Mouse (Mus musculus): ENCODE measurements at regions not wholly inside any gene's neighbourhood (a gene's known extent, or its start where the extent isn't known, plus 50 kb on each side); places are given as distances from the start of the nearest gene placed in this dataset.

- Histone ChIP-seq H3K27ac (ENCODE audit: insufficient read depth, low read depth, low read length, poor library complexity, severe bottlenecking) (no peak overlapping the region), H3K4me1 (ENCODE audit: control insufficient read depth in 2 of 2, insufficient read depth in 2 of 2, low read length in 2 of 2, poor library complexity in 1 of 2) (no peaks in the 10 kb centered on the region)
- in situ Hi-C loops (cut with MboI; ENCODE audit: low sequenced_read_pairs in 2 of 2, unreplicated experiment in 2 of 2) = no loop called here
Measured at GRCm38 (mm10) chr6:127375144-127375529, 71.5 kb upstream of the Parp11 start.

GRCm38 (mm10) chr6:127375711-127376199, 70.9 kb upstream of the Parp11 start:
- H3K9ac ChIP-seq (ENCODE audit: insufficient read depth, low read depth, low read length, poor library complexity, severe bottlenecking) = no peak overlapping the region
- H3K9me3 ChIP-seq (ENCODE audit: control insufficient read depth, insufficient read depth, low read depth, low read length) = no peaks in the 10 kb centered on the region
- DNase-seq (ENCODE audit: low read depth, low spot score) = no peak
- no peaks in the 10 kb centered on the region for H3K4me1 ChIP-seq (ENCODE audit: control insufficient read depth in 2 of 2, insufficient read depth in 2 of 2, low read length in 2 of 2, poor library complexity in 1 of 2)
- in situ Hi-C loops (cut with MboI; ENCODE audit: low sequenced_read_pairs in 2 of 2, unreplicated experiment in 2 of 2) = no loop called here
- no peak overlapping the region for H3K27ac ChIP-seq (ENCODE audit: insufficient read depth, low read depth, low read length, poor library complexity, severe bottlenecking)
- no peaks in the 10 kb centered on the region for H3K36me3 ChIP-seq (ENCODE audit: control insufficient read depth, insufficient read depth, low read length, poor library complexity, severe bottlenecking)
- TF ChIP-seq ZC3H11A (IDR thresholded peaks at IDR 0.05; ENCODE audit: borderline replicate concordance, low read depth, low read length) (no peak), HCFC1 (IDR thresholded peaks at IDR 0.05; ENCODE audit: borderline replicate concordance, insufficient read depth, low read length) (no peak)
- H3K4me3 ChIP-seq (ENCODE audit: insufficient read depth in 1 of 2, low read depth in 1 of 2, low read length in 2 of 2, poor library complexity in 1 of 2, severe bottlenecking in 1 of 2) = no peak overlapping the region

More at GRCm38 (mm10) chr6:127375144-127375529, 71.5 kb upstream of the Parp11 start:
- Histone ChIP-seq H3K9ac (ENCODE audit: insufficient read depth, low read depth, low read length, poor library complexity, severe bottlenecking) (no peak overlapping the region), H3K4me3 (ENCODE audit: insufficient read depth in 1 of 2, low read depth in 1 of 2, low read length in 2 of 2, poor library complexity in 1 of 2, severe bottlenecking in 1 of 2) (no peak overlapping the region), H3K9me3 (ENCODE audit: control insufficient read depth, insufficient read depth, low read depth, low read length) (no peaks in the 10 kb centered on the region), H3K36me3 (ENCODE audit: control insufficient read depth, insufficient read depth, low read length, poor library complexity, severe bottlenecking) (no peaks in the 10 kb centered on the region)
- DNase-seq (ENCODE audit: low read depth, low spot score) = no peak
- no peak for TF ChIP-seq CHD2 (IDR thresholded peaks at IDR 0.05; ENCODE audit: low read depth, low read length)
- no peak for TF ChIP-seq ZNF384 (IDR thresholded peaks at IDR 0.05; ENCODE audit: low read depth, low read length)

GRCm38 (mm10) chr6:127378701-127379100, 67.9 kb upstream of the Parp11 start:
- TF ChIP-seq CHD2 (IDR thresholded peaks at IDR 0.05; ENCODE audit: low read depth, low read length) (no peak), ZC3H11A (IDR thresholded peaks at IDR 0.05; ENCODE audit: borderline replicate concordance, low read depth, low read length) (no peak), HCFC1 (IDR thresholded peaks at IDR 0.05; ENCODE audit: borderline replicate concordance, insufficient read depth, low read length) (no peak), ZNF384 (IDR thresholded peaks at IDR 0.05; ENCODE audit: low read depth, low read length) (no peak), MAFK (IDR thresholded peaks at IDR 0.05; ENCODE audit: insufficient read depth, low read depth, low read length) (no peak)
- in situ Hi-C loops (cut with MboI; ENCODE audit: low sequenced_read_pairs in 2 of 2, unreplicated experiment in 2 of 2) = no loop called here

GRCm38 (mm10) chr6:127379511-127379910, 67.1 kb upstream of the Parp11 start:
- in situ Hi-C loops (cut with MboI; ENCODE audit: low sequenced_read_pairs in 2 of 2, unreplicated experiment in 2 of 2) = no loop called here
- Histone ChIP-seq H3K27ac (ENCODE audit: insufficient read depth, low read depth, low read length, poor library complexity, severe bottlenecking) (no peak overlapping the region), H3K4me3 (ENCODE audit: insufficient read depth in 1 of 2, low read depth in 1 of 2, low read length in 2 of 2, poor library complexity in 1 of 2, severe bottlenecking in 1 of 2) (no peak overlapping the region), H3K4me1 (ENCODE audit: control insufficient read depth in 2 of 2, insufficient read depth in 2 of 2, low read length in 2 of 2, poor library complexity in 1 of 2) (no peaks in the 10 kb centered on the region), H3K36me3 (ENCODE audit: control insufficient read depth, insufficient read depth, low read length, poor library complexity, severe bottlenecking) (no peaks in the 10 kb centered on the region), H3K9me3 (ENCODE audit: control insufficient read depth, insufficient read depth, low read depth, low read length) (no peaks in the 10 kb centered on the region), H3K9ac (ENCODE audit: insufficient read depth, low read depth, low read length, poor library complexity, severe bottlenecking) (no peak overlapping the region)
- TF ChIP-seq MAFK (IDR thresholded peaks at IDR 0.05; ENCODE audit: insufficient read depth, low read depth, low read length) (no peak), CHD2 (IDR thresholded peaks at IDR 0.05; ENCODE audit: low read depth, low read length) (no peak), HCFC1 (IDR thresholded peaks at IDR 0.05; ENCODE audit: borderline replicate concordance, insufficient read depth, low read length) (no peak), ZNF384 (IDR thresholded peaks at IDR 0.05; ENCODE audit: low read depth, low read length) (no peak), ZC3H11A (IDR thresholded peaks at IDR 0.05; ENCODE audit: borderline replicate concordance, low read depth, low read length) (0 out of 2 replicates have a peak, but pooled peaks have one; percentile 26)
- no peak for DNase-seq (ENCODE audit: low read depth, low spot score)

More at GRCm38 (mm10) chr6:127378701-127379100, 67.9 kb upstream of the Parp11 start:
- H3K9me3 ChIP-seq (ENCODE audit: control insufficient read depth, insufficient read depth, low read depth, low read length) = no peaks in the 10 kb centered on the region
- no peaks in the 10 kb centered on the region for H3K36me3 ChIP-seq (ENCODE audit: control insufficient read depth, insufficient read depth, low read length, poor library complexity, severe bottlenecking)
- no peaks in the 10 kb centered on the region for H3K4me1 ChIP-seq (ENCODE audit: control insufficient read depth in 2 of 2, insufficient read depth in 2 of 2, low read length in 2 of 2, poor library complexity in 1 of 2)
- no peak overlapping the region for H3K9ac ChIP-seq (ENCODE audit: insufficient read depth, low read depth, low read length, poor library complexity, severe bottlenecking)
- no peak overlapping the region for H3K27ac ChIP-seq (ENCODE audit: insufficient read depth, low read depth, low read length, poor library complexity, severe bottlenecking)
- DNase-seq (ENCODE audit: low read depth, low spot score) = no peak
- H3K4me3 ChIP-seq (ENCODE audit: insufficient read depth in 1 of 2, low read depth in 1 of 2, low read length in 2 of 2, poor library complexity in 1 of 2, severe bottlenecking in 1 of 2) = no peak overlapping the region

GRCm38 (mm10) chr6:127381148-127381888, 65.3 kb upstream of the Parp11 start:
- in situ Hi-C loops (cut with MboI; ENCODE audit: low sequenced_read_pairs in 2 of 2, unreplicated experiment in 2 of 2) = no loop called here
- H3K27ac ChIP-seq (ENCODE audit: insufficient read depth, low read depth, low read length, poor library complexity, severe bottlenecking) = no peak overlapping the region
- no peak overlapping the region for H3K9ac ChIP-seq (ENCODE audit: insufficient read depth, low read depth, low read length, poor library complexity, severe bottlenecking)
- no peak for TF ChIP-seq ZC3H11A (IDR thresholded peaks at IDR 0.05; ENCODE audit: borderline replicate concordance, low read depth, low read length)
- TF ChIP-seq CHD2 (IDR thresholded peaks at IDR 0.05; ENCODE audit: low read depth, low read length) = no peak
- TF ChIP-seq HCFC1 (IDR thresholded peaks at IDR 0.05; ENCODE audit: borderline replicate concordance, insufficient read depth, low read length) = no peak
- no peak for TF ChIP-seq ZNF384 (IDR thresholded peaks at IDR 0.05; ENCODE audit: low read depth, low read length)
- TF ChIP-seq MAFK (IDR thresholded peaks at IDR 0.05; ENCODE audit: insufficient read depth, low read depth, low read length) = no peak
- H3K9me3 ChIP-seq (ENCODE audit: control insufficient read depth, insufficient read depth, low read depth, low read length) = no peaks in the 10 kb centered on the region
- no peak overlapping the region for H3K4me3 ChIP-seq (ENCODE audit: insufficient read depth in 1 of 2, low read depth in 1 of 2, low read length in 2 of 2, poor library complexity in 1 of 2, severe bottlenecking in 1 of 2)
- H3K36me3 ChIP-seq (ENCODE audit: control insufficient read depth, insufficient read depth, low read length, poor library complexity, severe bottlenecking) = no peaks in the 10 kb centered on the region
- H3K4me1 ChIP-seq (ENCODE audit: control insufficient read depth in 2 of 2, insufficient read depth in 2 of 2, low read length in 2 of 2, poor library complexity in 1 of 2) = no peaks in the 10 kb centered on the region
- DNase-seq (ENCODE audit: low read depth, low spot score) = no peak

Measured in ES-E14 (cell line).